Mouse (Mus musculus) embryonic stem cell, embryonic (primary cell): ENCODE results near the gene Dclre1b.

Experiments used
- CTCF ChIA-PET, 4 experiments: fragments of 300-600 bp in 2 of 4; fragments of 350-600 bp in 2 of 4; sonication (Branson Sonifier 250); formaldehyde crosslinking; loops; one replicate each; lab custom pipeline; 2022; ENCODE audit warnings: inconsistent platforms in 2 of 4; lab: Charles Lee
- POLR2A ChIA-PET, 4 experiments: fragments of 300-600 bp in 2 of 4; fragments of 350-600 bp in 2 of 4; sonication (Branson Sonifier 250); formaldehyde crosslinking; loops; one replicate each; lab custom pipeline; 2022; ENCODE audit warnings: antibody characterized with exemption in 4 of 4, inconsistent platforms in 1 of 4; lab: Charles Lee

Dclre1b gene

DNA sequence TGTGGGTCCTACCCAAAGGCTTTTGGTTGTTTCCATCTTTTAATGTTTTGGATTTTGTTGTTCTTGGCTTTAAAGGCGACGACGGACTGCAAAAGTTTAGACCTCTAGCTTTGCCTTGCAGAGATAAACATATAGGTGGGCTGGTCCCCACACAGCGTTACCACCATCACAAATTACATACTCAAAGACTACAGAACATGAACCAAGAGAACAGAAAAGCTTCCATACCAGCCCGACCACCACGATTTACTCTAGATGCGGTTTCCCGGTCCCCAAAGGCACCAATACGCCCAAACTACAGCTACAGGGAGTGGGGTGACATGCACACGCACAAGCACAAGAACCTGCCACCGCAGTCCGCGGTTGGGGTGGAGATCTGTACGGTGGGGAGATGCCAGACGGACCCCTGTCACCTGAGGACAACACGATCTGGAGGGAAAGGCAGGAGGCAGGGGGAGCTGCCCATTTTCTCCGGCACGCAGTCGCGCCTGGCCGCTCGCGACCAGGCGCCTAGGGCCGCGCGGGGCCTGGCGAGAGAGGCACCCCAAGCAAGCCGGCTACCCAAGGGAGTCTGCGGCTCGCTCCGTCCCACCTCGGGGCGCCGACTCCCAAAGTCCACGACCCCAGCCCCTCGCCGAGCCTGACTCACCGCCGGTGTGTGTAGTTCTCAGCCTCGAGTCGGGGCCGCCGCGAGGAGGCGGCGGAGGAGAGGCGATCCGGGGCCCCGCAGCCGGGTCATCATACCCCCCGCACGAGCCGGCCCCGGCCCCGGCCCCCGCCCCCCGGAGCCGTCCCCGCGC, 18.7 kb downstream of the Dclre1b start:
- ChIA-PET POLR2A (interaction anchor here (0.5 to 9.2 kb wide), 34 partner anchors 8 to 651 kb away, joined by 3 to 166 read pairs (median 4); partner anchors contain the start of genes Ap4b1 (in 4 of the 4), Dclre1b (in 4 of the 4), Gm43064 (in 4 of the 4) and Rsbn1 (in 2 of the 4)), CTCF (interaction anchor here (0.5 to 1.1 kb wide), 6 partner anchors 19 to 971 kb away, joined by 3 to 10 read pairs (median 3); partner anchors contain the start of genes Ap4b1 (in 2 of the 4), Dclre1b (in 2 of the 4) and Gm43064 (in 2 of the 4))

DNA sequence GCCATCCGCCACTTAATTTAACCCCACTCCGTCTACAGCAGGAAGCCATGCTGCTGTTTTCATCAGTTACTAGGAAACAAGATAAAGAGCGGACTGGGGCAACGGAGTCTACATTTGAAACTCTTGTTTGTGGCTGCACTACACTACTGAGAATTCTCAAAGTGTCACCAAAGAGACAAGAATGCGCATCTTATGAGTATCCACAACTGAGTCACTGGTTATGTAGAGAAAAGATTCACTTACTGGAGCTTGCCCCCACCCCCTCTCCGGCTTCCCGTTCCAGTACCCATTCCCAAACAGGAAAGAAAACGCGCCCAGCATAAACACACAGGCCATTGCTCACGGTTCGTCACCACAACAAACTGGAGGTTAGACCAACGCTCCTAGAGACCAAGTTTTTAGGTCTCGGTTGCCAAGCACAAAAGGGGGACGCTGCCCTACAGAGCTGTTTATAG, 19.3 kb downstream of the Dclre1b start:
- POLR2A ChIA-PET, result interaction anchor here (0.6 to 9.2 kb wide), 34 partner anchors 10 to 1837 kb away, joined by 3 to 166 read pairs (median 4); partner anchors contain the start of genes Ap4b1 (in 4 of the 4), Dclre1b (in 4 of the 4), Gm43064 (in 4 of the 4) and Olfml3 (in 2 of the 4)
- CTCF ChIA-PET, result interaction anchor here in 3 of 4 experiments (0.6 to 1.1 kb wide), 6 partner anchors 18 to 972 kb away, joined by 3 to 10 read pairs (median 3); partner anchors contain the start of genes Ap4b1 (in 2 of the 3), Dclre1b (in 2 of the 3) and Gm43064 (in 2 of the 3)

GRCm38 (mm10) chr3:103789096-103789495, 20.1 kb downstream of the Dclre1b start:
- POLR2A ChIA-PET, result interaction anchor here in 3 of 4 experiments (0.6 to 9.2 kb wide), 13 partner anchors 9 to 336 kb away, joined by 3 to 166 read pairs (median 4); partner anchors contain the start of genes Ap4b1 (in 3 of the 3), Dclre1b (in 3 of the 3), Gm43064 (in 3 of the 3) and Olfml3 (in 1 of the 3)
- CTCF ChIA-PET, result interaction anchor here in 2 of 4 experiments (0.5 to 0.7 kb wide), 3 partner anchors 20 to 149 kb away, joined by 4 to 5 read pairs (median 5); no protein-coding TSS in a partner anchor

DNA sequence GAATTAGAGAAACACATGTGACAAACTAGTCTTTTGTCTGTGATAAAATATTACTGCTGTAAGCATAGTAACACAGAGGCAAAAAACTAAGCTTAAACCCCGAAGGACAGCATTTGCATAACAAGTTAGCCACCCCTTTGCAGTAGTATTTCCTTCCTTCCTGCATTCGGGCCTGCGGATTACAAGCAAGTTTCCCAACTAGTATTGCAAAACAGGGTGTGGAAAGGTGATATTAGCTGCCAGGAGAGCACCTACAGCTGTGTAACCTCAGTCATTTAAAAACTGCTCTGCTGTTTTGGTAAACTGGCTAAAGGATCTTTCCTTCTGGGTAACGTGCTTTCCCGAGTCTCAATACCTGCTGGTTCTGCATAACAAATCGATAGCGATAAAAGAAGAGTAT, 22.0 kb downstream of the Dclre1b start:
- CTCF ChIA-PET, result interaction anchor here in 1 of 4 experiments (0.6 kb wide), 1 partner anchor 101 kb away, joined by 3 read pairs; no protein-coding TSS in a partner anchor
- POLR2A ChIA-PET, result interaction anchor here in 2 of 4 experiments (1.1 to 9.2 kb wide), 6 partner anchors 9 to 127 kb away, joined by 3 to 166 read pairs (median 4); partner anchors contain the start of genes Ap4b1 (in 2 of the 2), Dclre1b (in 2 of the 2), Gm43064 (in 2 of the 2) and Rsbn1 (in 1 of the 2)

DNA sequence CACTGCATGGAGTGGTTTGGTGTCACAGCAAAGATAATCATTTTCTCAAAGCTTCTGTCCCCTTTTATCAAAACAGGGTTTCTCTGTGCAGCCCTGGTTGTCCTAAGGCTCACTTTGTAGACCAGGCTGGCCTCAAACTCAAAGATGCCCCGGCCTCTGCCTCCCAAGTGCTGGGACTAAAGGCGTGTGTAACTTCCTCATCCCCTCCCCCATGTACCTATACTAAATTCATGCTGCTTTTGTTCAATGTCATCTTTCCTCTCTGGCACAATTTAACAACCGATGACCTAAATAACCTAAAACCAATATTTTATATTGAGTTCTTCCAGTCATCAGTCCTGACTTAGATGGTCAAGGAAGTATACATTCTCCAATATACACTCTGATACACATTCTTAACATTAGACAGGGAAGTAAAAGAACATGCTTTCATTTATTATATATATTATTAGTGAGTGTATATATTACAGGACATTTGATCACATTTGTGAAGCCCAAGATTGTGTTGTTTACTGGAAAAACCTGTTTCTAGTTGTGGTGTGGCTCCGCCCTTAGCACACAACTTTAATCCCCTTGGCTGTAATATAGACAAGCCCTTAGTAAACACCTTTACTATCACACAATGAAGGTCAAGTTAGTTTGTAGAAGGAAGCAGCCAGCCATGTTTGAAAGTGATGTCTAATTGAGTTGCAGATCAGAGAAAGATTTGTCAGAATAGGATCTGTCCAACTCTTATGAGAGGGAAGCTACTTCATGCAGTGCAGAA, 26.2 kb downstream of the Dclre1b start:
- CTCF ChIA-PET, result interaction anchor here in 2 of 4 experiments (0.7 to 1.2 kb wide), 4 partner anchors 12 to 46 kb away, joined by 3 to 4 read pairs (median 3); partner anchors contain the start of gene Olfml3 (in 2 of the 2)
- POLR2A ChIA-PET, result interaction anchor here in 2 of 4 experiments (0.9 to 9.2 kb wide), 7 partner anchors 8 to 32 kb away, joined by 3 to 166 read pairs (median 4); partner anchors contain the start of genes Ap4b1 (in 2 of the 2), Dclre1b (in 2 of the 2), Gm43064 (in 2 of the 2) and Hipk1 (in 1 of the 2)

DNA sequence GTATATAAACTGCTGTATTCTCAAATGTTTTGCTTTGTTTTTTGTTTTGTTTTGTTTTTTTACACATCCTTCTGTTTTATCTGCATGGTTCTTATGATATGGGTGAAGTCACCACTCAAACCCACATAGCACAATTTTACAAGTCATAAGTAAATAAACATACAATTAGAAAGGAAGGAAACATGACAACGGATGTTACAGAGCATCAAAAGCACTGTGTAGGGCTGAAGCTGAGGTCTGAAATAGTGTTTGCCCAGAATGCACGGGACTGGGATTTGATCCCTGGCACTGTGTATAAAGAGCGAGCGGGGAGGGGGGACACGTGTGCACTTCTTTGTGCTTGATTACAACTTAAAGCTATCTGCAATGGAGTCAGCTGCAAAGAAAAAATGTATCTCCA, 28.5 kb downstream of the Dclre1b start:
- ChIA-PET POLR2A (interaction anchor here in 1 of 4 experiments (1.3 to 4.7 kb wide), 2 partner anchors 9 to 13 kb away, joined by 5 to 24 read pairs; no protein-coding TSS in a partner anchor), CTCF (no interaction called here)

- CTCF ChIA-PET, result no interaction called here
- POLR2A ChIA-PET, result interaction anchor here in 2 of 4 experiments (1.1 to 14.2 kb wide), 4 partner anchors 7 to 13 kb away, joined by 3 to 166 read pairs (median 14); partner anchors contain the start of gene Hipk1 (in 1 of the 2)
These were observed 29.0 kb downstream of the Dclre1b start for GRCm38 (mm10) chr3:103780271-103780670.

DNA sequence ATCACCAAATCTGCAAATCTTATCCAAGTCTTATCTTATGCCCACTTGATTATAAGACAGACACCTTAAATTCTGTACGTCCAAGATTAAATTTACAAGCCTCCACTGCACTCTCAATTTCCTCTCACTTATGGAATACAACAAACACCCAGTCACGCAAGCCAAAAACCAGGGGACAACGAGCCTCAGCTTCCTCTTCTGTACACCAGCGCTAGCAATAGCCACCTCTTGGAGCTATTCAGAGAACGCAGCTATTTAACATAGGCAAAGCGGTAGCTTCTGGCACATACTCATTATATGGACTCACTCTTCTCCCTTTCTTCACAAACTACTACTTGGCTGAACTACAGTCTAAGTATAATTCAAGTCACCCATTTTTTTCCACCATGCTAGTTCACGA, 30.1 kb downstream of the Dclre1b start:
- POLR2A ChIA-PET, result interaction anchor here in 2 of 4 experiments (0.9 to 14.2 kb wide), 6 partner anchors 8 to 135 kb away, joined by 3 to 166 read pairs (median 4); partner anchors contain the start of genes Hipk1 (in 2 of the 2) and Rsbn1 (in 1 of the 2)
- CTCF ChIA-PET, result no interaction called here

GRCm38 (mm10) chr3:103778660-103779059, 30.6 kb downstream of the Dclre1b start:
- ChIA-PET CTCF (no interaction called here), POLR2A (interaction anchor here in 2 of 4 experiments (0.6 to 14.2 kb wide), 8 partner anchors 9 to 225 kb away, joined by 3 to 166 read pairs (median 4); partner anchors contain the start of genes Hipk1 (in 2 of the 2) and Rsbn1 (in 1 of the 2))

DNA sequence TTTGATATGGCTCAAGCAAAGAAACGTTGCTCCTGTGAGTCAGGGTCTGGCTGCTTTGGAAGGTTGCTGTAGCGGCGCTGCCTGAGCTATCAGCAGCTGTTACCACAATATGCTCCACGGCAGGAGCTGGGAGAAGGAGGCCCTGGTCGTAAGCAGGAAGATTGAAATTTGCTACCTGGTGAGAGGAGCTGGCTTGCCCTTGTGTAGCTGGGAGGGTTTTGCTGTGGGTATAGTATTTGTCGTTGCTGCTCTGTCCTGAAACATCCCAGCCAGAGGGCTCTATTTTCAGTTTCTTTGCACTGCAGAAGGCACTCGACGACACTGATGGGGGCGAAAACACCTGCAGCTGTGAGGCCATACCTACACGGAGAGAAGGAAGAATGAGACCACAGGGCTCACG, 31.3 kb downstream of the Dclre1b start:
- ChIA-PET POLR2A (interaction anchor here in 2 of 4 experiments (0.6 to 14.2 kb wide), 7 partner anchors 9 to 224 kb away, joined by 3 to 166 read pairs (median 4); partner anchors contain the start of gene Hipk1 (in 1 of the 2)), CTCF (no interaction called here)

GRCm38 (mm10) chr3:103774009-103774408, 35.2 kb downstream of the Dclre1b start:
- ChIA-PET CTCF (no interaction called here), POLR2A (interaction anchor here in 2 of 4 experiments (1.2 to 14.2 kb wide), 11 partner anchors 9 to 140 kb away, joined by 3 to 166 read pairs (median 5); partner anchors contain the start of genes Ap4b1 (in 1 of the 2), Dclre1b (in 1 of the 2), Gm43064 (in 1 of the 2) and Hipk1 (in 1 of the 2))

GRCm38 (mm10) chr3:103773508-103773907, 35.7 kb downstream of the Dclre1b start:
- CTCF ChIA-PET, result no interaction called here

DNA sequence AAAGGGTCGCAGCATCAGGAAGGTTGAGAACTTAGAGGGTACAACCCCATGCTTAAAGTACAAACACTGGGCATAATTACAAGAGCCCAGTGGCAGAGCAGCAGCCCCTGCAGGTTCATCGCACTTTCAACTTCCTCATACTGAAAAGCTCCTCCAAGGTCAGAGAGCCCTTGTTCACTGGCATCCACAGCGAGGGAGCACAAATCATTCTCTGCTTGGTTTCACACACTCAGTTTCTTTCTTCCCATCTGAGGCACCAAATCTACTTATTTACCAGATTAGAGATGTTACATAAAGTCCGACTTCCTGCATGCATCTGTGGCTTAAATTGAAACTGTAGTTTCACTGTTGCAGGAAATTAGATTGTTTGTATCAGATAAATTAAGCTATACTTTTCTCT, 36.4 kb downstream of the Dclre1b start:
- CTCF ChIA-PET, result no interaction called here
- POLR2A ChIA-PET, result interaction anchor here (0.5 to 14.2 kb wide), 16 partner anchors 8 to 1848 kb away, joined by 3 to 166 read pairs (median 4); partner anchors contain the start of genes Ap4b1 (in 2 of the 4), Dclre1b (in 2 of the 4), Gm43064 (in 2 of the 4) and Hipk1 (in 1 of the 4)

More at GRCm38 (mm10) chr3:103773508-103773907, 35.7 kb downstream of the Dclre1b start:
- POLR2A ChIA-PET, result interaction anchor here (0.5 to 14.2 kb wide), 15 partner anchors 9 to 1849 kb away, joined by 3 to 166 read pairs (median 5); partner anchors contain the start of genes Ap4b1 (in 1 of the 4), Dclre1b (in 1 of the 4), Gm43064 (in 1 of the 4) and Hipk1 (in 1 of the 4)

- ChIA-PET CTCF (interaction anchor here in 2 of 4 experiments (0.6 to 2.0 kb wide), 4 partner anchors 10 to 34 kb away, joined by 3 to 9 read pairs (median 4); partner anchors contain the start of gene Olfml3 (in 1 of the 2)), POLR2A (interaction anchor here (0.6 to 14.2 kb wide), 26 partner anchors 8 to 626 kb away, joined by 3 to 166 read pairs (median 4); partner anchors contain the start of genes Ap4b1 (in 3 of the 4), Gm43064 (in 3 of the 4), Rsbn1 (in 3 of the 4) and Dclre1b (in 2 of the 4))
These were observed 37.6 kb downstream of the Dclre1b start for GRCm38 (mm10) chr3:103771531-103772130.

DNA sequence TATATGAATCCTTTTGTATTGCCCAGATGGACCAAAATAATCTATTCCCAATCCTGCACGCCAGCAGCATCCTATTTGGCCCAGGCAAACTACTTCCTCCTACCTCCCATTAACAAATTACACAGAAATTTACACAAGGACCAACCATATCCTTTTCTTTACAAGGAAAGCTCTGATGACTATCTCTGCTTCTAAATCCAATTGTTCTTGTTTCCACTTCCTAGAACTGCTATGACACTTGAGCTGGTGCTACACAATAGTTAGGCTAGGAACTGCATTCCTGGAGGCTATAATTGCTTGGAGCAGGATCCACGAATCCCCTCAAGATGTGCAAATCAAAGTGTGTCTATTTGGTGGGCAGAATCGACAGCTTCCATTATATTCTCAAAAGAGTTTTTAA, 42.5 kb downstream of the Dclre1b start:
- ChIA-PET POLR2A (interaction anchor here in 1 of 4 experiments (2.3 to 14.2 kb wide), 2 partner anchors 12 to 21 kb away, joined by 24 to 166 read pairs; partner anchors contain the start of gene Hipk1), CTCF (no interaction called here)
